Mouse (Mus musculus): ENCODE measurements around the gene Slc10a6. TPM values are rescaled to one million over a fixed set of nuclear protein-coding genes. Genes with fewer than 3 reads are reported as not detected.

Gene Slc10a6
- total and polyA plus RNA-seq, 3 experiments: not detected

GRCm38 (mm10) chr5:103591846-103592245 lies 37.4 kb downstream of the Slc10a6 start:
- Histone ChIP-seq H3K9ac (ENCODE audit: insufficient read depth, low read depth) (no peak overlapping the region), H3K27me3 (replicated peaks) (no peaks in the 10 kb centered on the region), H3K27ac (ENCODE audit: insufficient read depth, low read depth) (no peak overlapping the region), H3K36me3 (replicated peaks in 1 of 2; ENCODE audit: control insufficient read depth in 1 of 2, insufficient read depth in 1 of 2, low read length in 1 of 2) (no peaks in the 10 kb centered on the region), H3K4me3 (replicated peaks in 1 of 3; ENCODE audit: low read depth in 2 of 3, low read length in 2 of 3, poor library complexity in 1 of 3) (no peak overlapping the region), H3K79me2 (replicated peaks; ENCODE audit: control insufficient read depth, extremely low read depth, insufficient read depth, poor library complexity, severe bottlenecking) (no peaks in the 10 kb centered on the region), H3K4me2 (ENCODE audit: insufficient read depth, low read depth, poor library complexity, severe bottlenecking) (no peak overlapping the region), H3K4me1 (ENCODE audit: control insufficient read depth in 1 of 2, insufficient read depth in 2 of 2) (peaks cover 0 to 3% of the 10 kb centered on the region in 2 experiments; a peak in 2 of 4 replicates), H3K9me3 (replicated peaks; ENCODE audit: low read length) (no peaks in the 10 kb centered on the region)
- TF ChIP-seq CHD1 (IDR thresholded peaks at IDR 0.05; ENCODE audit: low read depth, low read length) (no peak), MEF2A (IDR thresholded peaks at IDR 0.05; ENCODE audit: borderline replicate concordance, low read depth, low read length) (no peak), MAZ (IDR thresholded peaks at IDR 0.05; ENCODE audit: low read depth, low read length) (no peak), USF1 (IDR thresholded peaks at IDR 0.05; ENCODE audit: low read depth, low read length) (no peak), ZKSCAN1 (IDR thresholded peaks at IDR 0.05; ENCODE audit: borderline replicate concordance, low read depth, low read length) (no peak), KAT2A (IDR thresholded peaks at IDR 0.05; ENCODE audit: insufficient replicate concordance, low read length) (no peak), NELFE (IDR thresholded peaks at IDR 0.05; ENCODE audit: low read depth, low read length) (no peak), ZNF384 (IDR thresholded peaks at IDR 0.05; ENCODE audit: low read depth, low read length) (no peak), RAD21 (IDR thresholded peaks at IDR 0.05; ENCODE audit: low read depth, low read length) (no peak)
- dilution Hi-C loops (cut with MboI; ENCODE audit: extremely low pct_ligation_motif_present, extremely low pct_unique_long_range_greater_than_20kb, low sequenced_read_pairs): no loop called here
- DNase-seq (ENCODE audit: extremely low read depth): no peak
- in situ Hi-C loops (cut with MboI; ENCODE audit: low pct_ligation_motif_present, low pct_unique_long_range_greater_than_20kb, low sequenced_read_pairs): no loop called here

DNA sequence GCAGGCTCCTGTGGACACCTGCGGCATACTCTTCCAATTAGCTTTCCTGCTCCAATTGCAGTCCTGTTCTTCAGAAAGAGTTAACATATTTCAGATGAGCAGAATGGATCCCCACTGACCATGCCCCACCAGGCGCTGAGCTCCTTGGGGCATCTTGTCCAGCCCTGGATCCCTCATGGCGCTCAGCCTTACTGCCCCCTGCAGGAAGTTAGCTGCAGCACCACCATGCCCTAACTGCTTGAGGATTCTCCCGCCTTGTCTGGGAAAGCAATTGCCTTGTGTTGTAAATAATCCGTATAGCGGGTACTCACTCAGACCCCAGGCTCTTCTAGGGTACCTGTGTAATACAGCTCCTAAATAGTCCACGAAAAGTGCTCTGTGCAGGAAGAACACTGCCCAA lies 42.0 kb downstream of the Slc10a6 start:
- Histone ChIP-seq H3K4me3 (replicated peaks in 1 of 3; ENCODE audit: low read depth in 2 of 3, low read length in 2 of 3, poor library complexity in 1 of 3) (no peak overlapping the region), H3K79me2 (replicated peaks; ENCODE audit: control insufficient read depth, extremely low read depth, insufficient read depth, poor library complexity, severe bottlenecking) (no peaks in the 10 kb centered on the region), H3K4me1 (ENCODE audit: control insufficient read depth in 1 of 2, insufficient read depth in 2 of 2) (no peaks in the 10 kb centered on the region), H3K4me2 (ENCODE audit: insufficient read depth, low read depth, poor library complexity, severe bottlenecking) (peak overlapping the region; percentile 29; the same call in 1 of the 2 replicates), H3K27ac (ENCODE audit: insufficient read depth, low read depth) (no peak overlapping the region), H3K27me3 (replicated peaks) (no peaks in the 10 kb centered on the region), H3K36me3 (replicated peaks in 1 of 2; ENCODE audit: control insufficient read depth in 1 of 2, insufficient read depth in 1 of 2, low read length in 1 of 2) (no peaks in the 10 kb centered on the region), H3K9ac (ENCODE audit: insufficient read depth, low read depth) (no peak overlapping the region), H3K9me3 (replicated peaks; ENCODE audit: low read length) (no peaks in the 10 kb centered on the region)
- TF ChIP-seq JUN (IDR thresholded peaks at IDR 0.05; ENCODE audit: insufficient read depth, low read depth, low read length) (no peak), RAD21 (IDR thresholded peaks at IDR 0.05; ENCODE audit: low read depth, low read length) (peak; percentile 33), CTCF (conservative IDR thresholded peaks at IDR 0.05 in 1 of 2, IDR thresholded peaks at IDR 0.05 in 1 of 2; ENCODE audit: low read depth in 2 of 2, low read length in 2 of 2) (peak; percentile 17 to 63; a peak in 2 of 4 replicates), SMC3 (IDR thresholded peaks at IDR 0.05; ENCODE audit: low read depth, low read length) (peak; percentile 49), ZNF384 (IDR thresholded peaks at IDR 0.05; ENCODE audit: low read depth, low read length) (no peak)
- dilution Hi-C loops (cut with MboI; ENCODE audit: extremely low pct_ligation_motif_present, extremely low pct_unique_long_range_greater_than_20kb, low sequenced_read_pairs) (no loop called here), in situ Hi-C loops (cut with MboI; ENCODE audit: low pct_ligation_motif_present, low pct_unique_long_range_greater_than_20kb, low sequenced_read_pairs) (no loop called here)
- DNase-seq (ENCODE audit: extremely low read depth): no peak
